Mouse (Mus musculus) lung, adult 2 months (tissue): ENCODE data around the gene Trappc10. TPM values are rescaled to one million over a fixed set of nuclear protein-coding genes. Genes with fewer than 3 reads are reported as not detected.
A peak's percentile ranks its signal among the peaks of the same experiment; 100 is the strongest.
"Not testable (repeated sequence)": the region's sequence is repeated elsewhere in the genome, so short reads cannot be mapped to it uniquely, and the experiment has no call there.

ENCODE experiments used
- DNase-seq: peaks from one replicate; pipeline ENCODE4 v3.0.0; 2022
- H3K4me1 ChIP-seq: fragments of 200-500 bp; 2 replicates; pipeline ENCODE4 v1.6.1; 2011; ENCODE audit warnings: low read length; ENCODE audit not compliant: control insufficient read depth, insufficient read depth
- H3K4me3 ChIP-seq: fragments of 200-500 bp; replicated peaks from 2 replicates; pipeline ENCODE3; 2011; ENCODE audit warnings: low read depth, mild to moderate bottlenecking, control low read depth, low read length; ENCODE audit errors: extremely low read depth
- CTCF ChIP-seq: fragments of 200-500 bp; IDR thresholded peaks from 2 replicates; pipeline ENCODE4 v1.5.1; 2011; ENCODE audit warnings: mild to moderate bottlenecking, low read length, control low read depth; ENCODE audit not compliant: insufficient read depth
- POLR2A ChIP-seq: fragments of 200-500 bp; IDR thresholded peaks from 2 replicates; pipeline ENCODE4 v1.6.1; 2011; ENCODE audit warnings: low read depth, mild to moderate bottlenecking, control low read depth, low read length, borderline replicate concordance; ENCODE audit errors: extremely low read depth
- WGBS: fragments of 180-500 bp; shearing (Covaris S2); methylation state at CpG from one replicate; pipeline ENCODE4 v1.1.7; 2018; 5-methylcytosine and 5-hydroxymethylcytosine counted together
- polyA plus RNA-seq: library from polyadenylated mRNA; depleted of rRNA; stranded (reverse); fragments of >200 nt; gene quantifications from 2 replicates; pipeline ENCODE4 v1.2.3, GENCODE M21; 2012

Gene Trappc10
- polyA plus RNA-seq, 1 experiment, result 50.0 TPM

DNA sequence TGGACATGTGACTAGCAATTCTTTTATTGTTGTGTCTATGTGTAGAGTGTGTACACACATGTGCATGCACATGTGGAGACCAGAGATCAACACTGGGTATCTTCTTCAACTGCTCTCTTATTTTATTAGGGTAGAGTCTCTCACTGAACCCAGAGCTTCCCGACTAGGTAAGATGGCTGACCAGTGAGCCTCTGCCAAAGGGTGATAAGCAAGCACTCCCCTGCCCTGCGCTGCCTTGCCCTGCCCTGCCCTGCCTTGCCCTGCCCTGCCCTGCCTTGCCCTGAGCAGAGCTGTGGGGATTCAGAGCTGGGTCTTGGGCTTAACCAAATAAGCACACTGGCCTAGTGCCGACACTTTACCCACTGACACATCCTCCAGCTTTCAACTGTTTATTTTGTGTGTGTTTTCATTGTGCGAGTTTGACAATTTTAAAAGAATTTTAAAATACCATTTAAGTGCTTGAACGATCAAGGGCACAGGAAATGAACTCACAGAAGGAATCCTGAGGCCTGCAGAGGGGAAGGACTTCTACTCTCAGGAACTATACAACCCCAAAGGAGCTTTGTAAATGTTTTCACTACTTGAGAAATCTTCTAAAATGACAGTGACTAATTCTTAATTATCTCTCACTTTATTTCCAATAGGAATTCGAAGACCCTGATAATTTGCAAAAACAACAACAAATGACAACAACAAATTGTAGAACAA lies 27.9 kb downstream of the Trappc10 start:
- no peaks in the 10 kb centered on the region for H3K4me1 ChIP-seq
- no peak for DNase-seq
- 53% methylated on average over 6 of the region's 6 CpGs for WGBS
- no peak overlapping the region for H3K4me3 ChIP-seq
- no peak for TF ChIP-seq POLR2A
- no peak for TF ChIP-seq CTCF

DNA sequence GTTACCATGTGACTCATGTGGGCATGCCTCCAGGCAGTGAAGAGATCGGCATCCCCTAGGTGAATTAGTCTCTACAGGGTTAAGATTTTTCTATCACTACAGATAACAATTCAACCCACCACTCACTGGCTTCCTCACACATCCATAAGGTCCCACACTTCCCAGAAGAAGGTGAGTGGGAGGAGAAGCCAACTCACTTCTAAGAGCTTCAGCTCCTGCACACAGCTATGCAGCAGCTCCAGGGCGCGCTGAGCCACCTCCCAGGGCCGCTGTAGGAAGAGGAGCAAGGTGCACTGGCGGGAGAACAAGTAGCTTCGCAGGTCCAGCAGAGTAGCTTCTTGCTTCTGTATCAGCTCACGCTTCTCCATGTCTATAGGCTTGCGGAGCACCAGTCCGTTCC lies 30.1 kb downstream of the Trappc10 start:
- 93% methylated on average over 9 of the region's 9 CpGs for WGBS
- no peak for TF ChIP-seq POLR2A
- TF ChIP-seq CTCF, result no peak
- Histone ChIP-seq H3K4me3 (no peak overlapping the region), H3K4me1 (no peaks in the 10 kb centered on the region)
- DNase-seq, result no peak

DNA sequence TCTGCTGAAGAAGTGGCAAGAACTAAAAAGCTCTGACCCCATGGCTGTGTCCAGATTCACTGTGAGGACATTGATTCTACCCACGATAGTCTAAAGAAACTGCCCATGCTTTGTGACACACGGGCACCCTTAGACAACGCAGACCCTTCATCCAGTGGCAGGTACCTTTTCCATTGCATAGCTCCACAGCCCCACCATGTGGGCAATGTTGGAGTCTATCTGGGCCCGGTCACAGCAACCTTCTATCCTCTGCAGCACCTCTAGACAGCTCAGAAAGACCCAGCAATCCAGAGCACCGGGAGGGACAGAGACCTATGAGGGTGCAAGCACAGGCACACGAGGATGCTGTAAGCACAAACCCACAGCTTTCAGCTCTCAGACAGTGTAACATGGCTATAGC lies 33.1 kb downstream of the Trappc10 start:
- Histone ChIP-seq H3K4me3 (no peak overlapping the region), H3K4me1 (no peaks in the 10 kb centered on the region)
- no peak for TF ChIP-seq POLR2A
- peak; percentile 35; the same call in 1 of the 2 replicates for TF ChIP-seq CTCF
- WGBS, result 71% methylated on average over 6 of the region's 6 CpGs
- no peak for DNase-seq

- WGBS, result 85% methylated on average over 4 of the region's 4 CpGs
- DNase-seq, result no peak
- no peaks in the 10 kb centered on the region for H3K4me1 ChIP-seq
- H3K4me3 ChIP-seq, result no peak overlapping the region
- TF ChIP-seq POLR2A, result no peak
- no peak for TF ChIP-seq CTCF
These were observed 43.3 kb downstream of the Trappc10 start for GRCm38 (mm10) chr10:78201182-78201581.

- TF ChIP-seq POLR2A (no peak), CTCF (no peak)
- no peak for DNase-seq
- Histone ChIP-seq H3K4me3 (no peak overlapping the region), H3K4me1 (no peaks in the 10 kb centered on the region)
- 90% methylated on average over 5 of the region's 5 CpGs for WGBS
These were observed 51.5 kb downstream of the Trappc10 start for GRCm38 (mm10) chr10:78192933-78193332.

- not testable (repeated sequence) for H3K4me3 ChIP-seq, H3K4me1 ChIP-seq, DNase-seq
- WGBS, result 80% methylated on average over 4 of the region's 4 CpGs
These were observed 58.4 kb downstream of the Trappc10 start for GRCm38 (mm10) chr10:78186076-78186475.

- TF ChIP-seq POLR2A (no peak), CTCF (no peak)
- WGBS, result 7% methylated on average over 9 of the region's 9 CpGs
These were observed 59.1 kb downstream of the Trappc10 start for GRCm38 (mm10) chr10:78185381-78185725.

DNA sequence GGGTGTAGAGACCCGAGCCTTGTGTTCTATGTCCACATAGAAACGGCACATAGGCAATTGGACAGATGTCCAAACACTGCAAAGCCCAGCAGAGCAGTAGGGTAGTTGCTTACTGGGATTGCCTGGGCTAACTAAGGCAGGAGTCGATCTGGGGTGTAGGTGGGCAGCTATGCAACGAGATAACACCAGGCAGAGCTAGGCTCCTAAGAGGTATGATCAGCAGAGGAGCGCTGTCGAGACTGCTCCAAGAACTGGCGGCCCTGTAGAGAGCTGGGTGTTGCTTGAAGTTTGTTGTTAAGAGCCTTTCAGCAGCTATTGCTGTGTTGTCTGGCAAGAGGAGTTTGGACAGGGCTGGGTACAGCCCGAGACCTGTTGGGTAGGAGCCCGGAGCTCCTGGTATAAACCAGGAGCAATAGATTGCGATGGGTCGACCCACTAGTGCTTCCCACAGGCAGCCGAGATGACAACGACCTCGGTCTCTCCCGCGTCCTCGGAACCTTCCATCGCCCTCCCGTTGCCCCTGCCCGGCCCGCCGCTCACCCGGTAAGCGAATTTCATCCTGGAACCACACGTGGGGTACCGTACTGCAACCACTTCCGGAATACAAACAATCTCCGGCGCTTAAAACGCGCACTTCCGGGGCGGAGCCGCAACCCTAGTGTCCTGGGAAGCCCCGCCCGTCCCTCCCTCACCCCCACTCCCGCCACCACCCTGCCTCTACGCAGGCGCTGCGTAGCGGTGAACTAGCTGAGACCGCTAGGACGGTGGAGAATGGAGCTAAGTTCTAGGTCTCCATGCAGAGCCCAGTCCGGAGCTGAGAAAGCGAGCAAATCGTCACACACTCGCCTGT lies 59.7 kb downstream of the Trappc10 start, which contains the start of gene Pwp2:
Pwp2 (minus strand) TSS at position 619 of the 850 bp plus-strand sequence.
- TF ChIP-seq CTCF, result no peak
- TF ChIP-seq POLR2A, result peak; percentile 94; the same call in 1 of the 2 replicates
- peaks cover 6% of the 10 kb centered on the region; the same call in 1 of the 2 replicates for H3K4me1 ChIP-seq
- peak; percentile 86 for DNase-seq
- peak within 1 kb of the TSS; percentile 86 for H3K4me3 ChIP-seq
- WGBS, result 1% methylated on average over 47 of the region's 47 CpGs

More at GRCm38 (mm10) chr10:78185381-78185725, 59.1 kb downstream of the Trappc10 start:
- Histone ChIP-seq H3K4me1 (peaks cover 6% of the 10 kb centered on the region; the same call in 1 of the 2 replicates), H3K4me3 (peak overlapping the region; percentile 86)
- DNase-seq, result no peak

DNA sequence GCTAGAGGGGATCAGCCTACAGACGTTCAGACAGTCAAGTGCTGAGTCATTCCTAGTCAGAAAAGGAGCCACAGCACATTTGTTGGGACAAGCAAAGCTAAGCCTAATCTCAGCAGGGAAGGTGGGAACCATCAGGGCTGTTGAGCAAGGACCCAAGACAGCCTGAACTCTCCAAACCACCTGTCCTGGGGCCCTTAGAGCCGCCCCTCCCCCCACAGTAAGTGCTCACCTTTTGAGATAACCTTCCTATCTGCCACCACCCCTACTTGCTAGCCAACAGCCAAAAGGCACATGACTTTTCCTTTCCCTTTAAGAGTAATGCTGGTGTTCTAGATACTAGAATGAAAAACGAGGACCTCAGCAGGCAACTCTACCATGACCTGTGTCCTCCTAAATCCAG lies 60.9 kb downstream of the Trappc10 start:
- WGBS, result 68% methylated on average over 3 of the region's 3 CpGs
- no peak for DNase-seq
- H3K4me3 ChIP-seq, result no peak overlapping the region

GRCm38 (mm10) chr10:78182321-78182720 lies 62.1 kb downstream of the Trappc10 start:
- H3K4me3 ChIP-seq, result no peak overlapping the region
- WGBS, result 91% methylated on average over 17 of the region's 17 CpGs
- DNase-seq, result no peak
- peaks cover 6% of the 10 kb centered on the region; the same call in 1 of the 2 replicates for H3K4me1 ChIP-seq
- TF ChIP-seq POLR2A (no peak), CTCF (no peak)

More for the DNA sequence above, 60.9 kb downstream of the Trappc10 start:
- TF ChIP-seq POLR2A, result no peak
- TF ChIP-seq CTCF, result no peak
- H3K4me1 ChIP-seq, result peaks cover 6% of the 10 kb centered on the region; the same call in 1 of the 2 replicates
